Mouse (Mus musculus) testis, postnatal 14 days (tissue): ENCODE measurements around the gene Igsf8.

Experiments
- DNase-seq: peaks from one replicate; pipeline ENCODE4 v3.0.0; 2021; ENCODE audit warnings: low spot score

Gene Igsf8

DNA sequence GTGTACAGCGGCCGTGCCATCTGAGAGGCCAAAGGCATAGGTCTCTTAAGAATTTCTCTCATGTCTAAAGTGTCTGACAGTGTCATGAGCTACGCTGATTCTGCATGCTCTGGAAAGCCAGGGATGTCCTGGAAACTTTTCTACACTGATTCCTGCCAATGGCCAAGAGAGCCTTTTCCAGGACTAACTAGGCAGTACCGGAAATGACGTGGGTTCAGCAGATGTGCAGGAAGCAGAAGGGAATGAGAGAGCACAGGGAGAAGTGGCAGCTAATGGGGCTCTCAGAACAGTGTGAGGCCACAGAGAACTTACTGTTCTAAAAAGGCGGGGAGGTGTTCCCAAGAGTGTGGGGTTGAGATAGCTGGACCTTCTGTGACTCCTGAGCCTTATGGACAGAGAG lies 11.9 kb downstream of the Igsf8 start:
- DNase-seq, result no peak

DNA sequence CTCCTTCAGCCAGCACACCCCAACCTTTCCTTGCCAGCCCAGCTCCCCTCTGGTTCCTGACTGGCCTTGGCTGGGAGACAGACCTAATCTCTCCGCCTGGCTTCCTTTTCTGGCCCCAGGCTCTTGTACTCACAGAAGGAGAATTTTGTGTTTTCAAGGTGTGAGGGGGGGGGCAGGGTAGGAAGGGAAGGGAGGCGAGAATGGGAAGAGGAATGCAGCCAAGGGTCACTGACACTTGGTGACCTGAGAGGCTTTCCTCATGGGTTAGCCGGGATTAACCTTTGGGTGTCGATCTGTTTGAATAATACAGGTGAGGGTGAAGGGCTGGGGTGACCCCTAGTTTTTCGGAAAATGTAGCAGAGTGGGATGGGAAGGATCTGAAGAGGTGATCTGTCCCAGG lies 12.7 kb downstream of the Igsf8 start:
- no peak for DNase-seq

DNA sequence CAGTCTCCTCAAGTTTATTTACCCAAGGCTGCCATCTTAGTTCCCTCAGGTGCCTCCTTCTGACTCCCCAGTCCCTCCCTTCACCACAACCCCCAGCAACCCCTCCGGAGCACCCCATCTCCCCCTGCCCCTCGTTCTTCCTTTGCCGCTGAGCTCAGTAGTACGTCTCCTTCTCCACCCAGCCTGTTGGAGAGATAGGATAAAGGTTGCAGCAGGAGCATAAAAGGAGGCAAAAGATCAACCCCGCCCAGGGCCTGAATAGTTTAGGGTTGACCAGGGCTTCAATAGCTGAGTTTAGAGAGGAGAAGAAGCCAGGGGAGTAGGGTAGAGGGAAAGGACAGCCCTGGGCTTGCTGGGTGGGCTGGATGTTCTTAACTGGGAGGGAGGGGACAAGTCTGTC lies 13.1 kb downstream of the Igsf8 start:
- no peak for DNase-seq

DNA sequence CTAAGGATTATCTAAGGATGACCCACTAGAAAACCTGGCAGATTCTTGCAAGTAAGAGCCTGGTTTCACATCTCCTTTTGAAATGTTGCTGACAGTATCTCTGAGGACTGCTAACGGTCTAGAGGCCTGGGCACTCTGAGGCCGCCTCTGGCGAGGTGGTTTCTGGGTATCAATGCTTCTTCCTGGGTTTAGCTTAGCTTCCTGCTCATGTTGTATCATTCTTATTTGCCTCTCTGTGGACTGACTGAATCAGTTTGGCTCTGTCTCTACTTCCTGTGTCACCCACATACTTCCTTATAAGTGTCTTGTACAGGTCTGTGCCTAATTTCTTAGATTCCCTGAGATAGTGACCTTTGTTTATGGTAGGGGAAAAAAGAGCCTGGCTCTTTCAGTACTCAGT lies 15.7 kb downstream of the Igsf8 start:
- no peak for DNase-seq

DNA sequence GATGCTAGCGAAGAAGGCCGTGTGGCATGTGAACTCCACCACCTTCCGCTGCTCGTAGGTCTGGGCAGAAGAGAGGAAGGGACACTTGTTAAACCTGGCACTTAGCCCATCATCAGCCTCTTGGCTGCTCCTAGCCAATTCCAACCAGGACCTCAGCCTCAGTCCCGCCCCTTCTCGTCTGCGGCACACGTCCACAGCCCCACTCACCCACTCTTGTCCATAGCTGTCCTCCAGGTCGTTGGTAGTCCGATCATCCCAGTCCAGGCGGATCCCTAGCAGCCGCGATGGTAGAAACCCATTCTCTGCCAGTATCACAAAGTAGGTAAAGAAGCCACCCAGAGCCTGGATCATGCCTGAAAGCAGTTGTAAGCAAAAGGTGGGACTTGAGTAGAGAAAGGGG lies 16.9 kb downstream of the Igsf8 start:
- DNase-seq, result no peak

DNA sequence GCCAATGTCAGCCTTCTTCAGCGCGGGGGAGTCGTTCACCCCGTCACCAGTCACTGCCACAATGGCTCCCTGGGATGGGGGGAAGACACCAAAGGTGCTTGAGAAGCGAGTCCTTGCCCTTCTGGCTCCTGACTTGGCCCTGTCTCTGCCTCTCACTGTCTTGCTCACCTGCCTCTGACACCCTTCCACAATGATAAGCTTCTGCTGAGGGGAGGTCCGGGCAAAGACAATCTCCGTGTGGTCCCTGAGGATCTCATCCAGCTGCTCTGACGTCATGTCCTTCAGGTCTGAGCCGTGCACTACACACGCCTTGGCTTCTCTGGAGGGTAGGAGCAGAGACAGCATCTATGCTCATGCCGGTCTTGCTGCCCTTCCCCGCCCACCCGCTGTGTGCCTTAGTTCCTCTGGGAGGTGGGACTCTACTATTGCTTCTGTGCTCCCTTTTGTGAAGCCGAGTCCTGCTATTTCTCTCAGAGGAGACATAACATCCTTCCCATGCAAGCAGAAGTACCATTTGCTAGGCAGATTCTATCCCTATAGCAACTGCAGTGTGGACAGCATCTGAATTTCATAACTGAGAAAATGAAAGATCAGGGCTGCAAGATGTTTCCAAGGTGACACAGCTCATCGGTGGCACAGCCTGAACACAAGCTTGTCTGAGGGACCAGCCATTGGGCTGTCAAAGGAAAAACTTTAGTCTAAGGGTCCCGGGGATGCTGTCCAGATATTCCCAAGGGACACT lies 18.5 kb downstream of the Igsf8 start:
- DNase-seq, result no peak

DNA sequence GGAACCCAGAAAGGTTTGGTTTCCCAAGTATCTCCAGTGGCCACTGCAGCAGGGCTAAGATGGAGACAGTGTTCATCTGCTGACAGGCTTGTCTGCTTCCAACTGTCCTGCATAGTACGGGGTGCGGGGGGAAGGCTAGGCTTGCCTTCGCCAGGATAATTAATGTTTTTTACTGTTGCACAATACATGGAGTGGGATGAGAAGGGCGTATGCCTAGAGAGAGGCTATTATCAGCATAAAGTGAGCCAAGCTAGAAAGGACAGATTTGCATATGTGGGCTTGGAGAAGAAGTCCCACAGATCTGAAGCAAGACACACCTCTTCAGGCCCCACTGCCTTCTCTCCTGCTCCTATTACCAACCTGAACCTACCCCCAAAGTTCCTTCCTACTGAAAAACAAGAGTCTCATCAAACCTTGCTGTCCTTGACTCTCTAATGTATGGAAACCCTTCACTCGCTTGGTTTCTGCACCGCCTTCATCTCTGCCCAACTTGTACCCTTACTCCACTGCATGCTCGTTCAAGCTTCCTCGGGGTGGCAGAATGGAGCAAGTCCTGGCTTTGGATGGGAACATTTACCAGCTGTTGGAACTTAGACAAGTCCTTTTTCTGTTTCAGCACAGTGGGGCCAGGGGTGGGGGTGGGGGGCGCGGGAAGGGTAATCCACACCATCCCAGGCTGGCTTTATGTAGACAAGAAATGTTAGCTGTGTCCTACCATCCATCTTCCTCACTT lies 20.2 kb downstream of the Igsf8 start:
- peak; percentile 36 for DNase-seq

DNA sequence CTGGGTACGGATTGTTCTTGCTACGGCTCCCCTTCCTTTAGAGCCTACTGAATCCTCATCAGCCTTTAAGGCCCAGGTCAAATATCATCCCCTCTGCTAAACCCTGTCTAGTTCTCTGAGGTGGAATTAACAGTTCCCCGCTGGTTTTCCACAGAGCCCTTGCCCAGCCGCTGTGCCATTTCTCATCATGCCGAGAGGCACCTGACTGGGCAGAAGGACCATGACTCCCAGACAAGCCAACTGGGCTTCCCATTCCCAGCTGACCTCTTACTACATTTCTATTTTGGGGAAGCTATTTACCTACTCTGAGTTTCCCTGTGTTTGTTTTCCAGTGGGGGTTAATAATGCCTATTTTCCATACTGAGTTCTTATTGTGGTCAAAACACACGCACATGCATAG lies 21.6 kb downstream of the Igsf8 start:
- no peak for DNase-seq

DNA sequence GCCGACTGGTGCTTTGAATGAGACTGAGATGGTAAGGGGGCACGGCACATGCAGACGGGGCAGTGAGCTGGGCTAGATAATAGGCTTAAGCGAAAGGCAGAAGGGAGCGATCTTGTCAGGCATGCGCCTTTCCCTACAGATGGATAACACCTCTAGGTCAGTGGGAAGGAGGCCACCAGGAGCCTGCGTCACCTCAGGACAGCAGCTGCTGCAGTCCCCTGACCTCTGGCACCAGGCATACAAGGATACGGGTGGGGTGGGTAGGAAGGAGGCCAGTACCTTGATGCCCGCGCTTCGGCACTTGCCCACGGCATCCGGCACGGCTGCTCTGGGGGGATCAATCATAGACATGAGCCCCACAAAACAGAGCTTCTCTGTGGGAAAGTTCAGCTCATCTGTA lies 22.8 kb downstream of the Igsf8 start:
- DNase-seq, result no peak

DNA sequence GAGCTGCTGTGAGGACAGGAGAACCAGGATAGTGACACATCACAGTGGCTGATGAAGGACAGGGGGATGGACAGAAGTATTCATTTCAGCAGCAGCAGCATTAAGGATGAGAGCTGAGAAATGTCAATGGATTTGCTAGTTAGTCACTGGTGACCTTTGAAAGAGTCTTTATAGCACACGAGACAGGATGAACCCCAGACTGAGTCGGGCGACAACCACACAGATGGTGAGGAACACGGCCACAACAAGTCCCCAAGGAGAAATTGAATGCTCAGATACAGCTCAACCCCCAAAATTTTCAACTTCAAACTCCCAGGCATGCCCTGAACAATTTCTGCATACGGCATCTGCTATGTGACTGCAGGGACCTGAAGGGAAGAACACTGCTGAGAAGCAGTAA lies 25.3 kb downstream of the Igsf8 start:
- DNase-seq, result no peak

DNA sequence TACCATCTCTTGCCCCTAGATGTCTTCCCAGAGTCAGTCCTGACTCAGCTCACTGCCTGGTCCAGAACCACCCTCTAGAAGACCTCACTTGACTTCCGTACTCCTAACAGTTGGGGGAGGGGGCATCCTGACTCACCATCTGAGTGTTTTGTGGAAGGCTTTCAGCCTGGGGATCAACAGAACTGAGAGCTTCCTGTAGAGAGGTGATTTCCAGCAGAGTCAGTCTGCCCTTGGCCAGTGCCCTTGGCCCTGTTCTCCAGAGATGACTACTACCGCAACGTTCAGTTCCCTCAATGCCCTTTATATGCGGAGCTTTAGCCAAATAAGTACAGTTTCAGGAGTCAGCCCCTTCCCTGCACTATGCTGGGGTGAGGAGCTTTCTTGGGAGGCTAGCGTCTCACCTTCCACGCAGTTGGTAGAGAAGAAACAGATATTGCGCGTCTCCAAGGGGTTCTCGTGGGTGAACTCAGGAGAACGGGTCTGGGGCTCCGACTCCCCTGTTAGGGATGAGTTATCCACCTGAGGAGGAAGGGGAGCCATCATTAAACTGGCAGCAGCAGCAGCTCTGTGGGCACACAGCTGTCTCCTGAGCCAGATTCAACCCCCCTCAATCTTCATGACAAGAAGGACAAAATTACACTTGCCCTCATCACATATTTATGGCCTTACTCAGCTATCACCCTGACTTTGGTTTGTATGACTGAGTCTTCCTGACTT lies 27.6 kb downstream of the Igsf8 start:
- DNase-seq, result no peak

DNA sequence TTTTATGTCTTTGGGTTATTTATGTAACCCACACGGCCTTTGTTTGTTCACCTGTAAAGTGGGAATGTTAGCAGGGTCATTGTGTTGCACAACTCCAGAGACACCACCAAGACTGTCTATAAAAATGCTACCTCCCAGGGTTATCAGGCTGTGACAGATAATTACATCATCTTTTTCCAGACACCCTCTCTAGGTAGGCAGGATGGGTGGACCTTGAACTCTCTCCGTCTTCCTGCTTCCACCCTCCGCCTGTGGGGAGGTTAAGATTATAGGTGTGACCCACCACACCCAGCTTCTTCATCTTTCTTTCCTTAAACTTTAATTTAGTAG lies 28.1 kb downstream of the Igsf8 start:
- DNase-seq, result no peak

DNA sequence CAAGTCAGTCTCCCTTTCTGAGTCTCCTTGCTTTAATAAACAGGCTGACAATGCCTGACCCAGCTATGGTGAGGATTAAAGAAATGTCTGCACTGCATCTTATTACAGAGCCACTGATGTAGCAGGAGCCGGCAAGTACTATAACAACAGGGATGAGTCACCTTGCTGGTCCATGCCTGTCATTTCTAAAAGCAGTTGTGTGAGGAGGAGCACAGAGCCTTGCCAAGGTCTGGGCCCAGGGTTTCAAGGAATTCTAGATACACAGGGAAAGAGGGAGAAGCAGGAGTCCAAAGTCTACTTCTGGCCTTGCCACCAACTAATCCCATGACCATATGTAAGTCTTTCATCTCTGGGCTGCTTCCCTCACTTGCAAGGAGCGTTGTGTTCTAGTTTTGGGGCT lies 31.4 kb downstream of the Igsf8 start:
- no peak for DNase-seq

DNA sequence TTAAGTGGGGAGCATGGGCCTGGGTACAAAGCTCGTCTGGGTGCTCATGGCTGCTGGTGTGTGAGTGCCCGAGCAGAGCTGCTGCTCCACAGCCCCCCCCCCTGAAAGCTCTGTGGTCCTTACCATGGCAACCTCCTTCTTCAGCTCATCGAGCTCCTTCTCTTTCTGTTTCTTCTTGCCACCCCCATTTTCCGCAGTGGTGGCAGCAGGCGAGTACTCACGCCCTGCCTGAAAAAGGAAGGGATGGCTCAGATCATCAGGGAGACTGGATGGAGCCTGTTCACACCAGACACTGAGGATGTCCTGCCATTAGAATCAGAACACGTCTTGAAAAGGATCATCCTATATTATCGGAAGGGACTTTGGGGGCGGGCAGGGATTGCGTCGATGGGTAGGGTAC lies 32.0 kb downstream of the Igsf8 start:
- DNase-seq, result no peak

DNA sequence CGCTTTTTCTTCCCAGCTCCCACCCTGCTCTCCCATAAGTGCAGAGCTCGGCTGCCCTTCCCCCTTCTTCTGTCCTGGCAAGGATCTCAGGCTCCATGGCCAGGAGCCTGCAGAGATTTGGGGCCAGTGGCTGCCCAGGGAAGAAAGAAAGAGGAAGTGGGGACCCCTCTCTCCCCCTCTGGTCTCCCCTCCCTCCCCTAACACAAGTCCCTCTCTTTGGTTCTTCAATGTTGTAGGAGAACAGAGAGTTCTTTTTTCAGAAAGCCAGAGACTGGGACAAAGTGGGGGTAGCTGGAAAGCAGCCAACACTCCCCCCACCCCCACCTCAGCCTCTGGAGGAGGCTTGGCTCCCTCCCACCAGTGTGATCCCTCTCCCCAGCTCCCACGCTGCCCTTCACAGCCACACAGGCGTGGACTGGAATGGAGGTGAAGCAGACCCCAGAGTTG lies 34.3 kb downstream of the Igsf8 start:
- DNase-seq, result no peak

DNA sequence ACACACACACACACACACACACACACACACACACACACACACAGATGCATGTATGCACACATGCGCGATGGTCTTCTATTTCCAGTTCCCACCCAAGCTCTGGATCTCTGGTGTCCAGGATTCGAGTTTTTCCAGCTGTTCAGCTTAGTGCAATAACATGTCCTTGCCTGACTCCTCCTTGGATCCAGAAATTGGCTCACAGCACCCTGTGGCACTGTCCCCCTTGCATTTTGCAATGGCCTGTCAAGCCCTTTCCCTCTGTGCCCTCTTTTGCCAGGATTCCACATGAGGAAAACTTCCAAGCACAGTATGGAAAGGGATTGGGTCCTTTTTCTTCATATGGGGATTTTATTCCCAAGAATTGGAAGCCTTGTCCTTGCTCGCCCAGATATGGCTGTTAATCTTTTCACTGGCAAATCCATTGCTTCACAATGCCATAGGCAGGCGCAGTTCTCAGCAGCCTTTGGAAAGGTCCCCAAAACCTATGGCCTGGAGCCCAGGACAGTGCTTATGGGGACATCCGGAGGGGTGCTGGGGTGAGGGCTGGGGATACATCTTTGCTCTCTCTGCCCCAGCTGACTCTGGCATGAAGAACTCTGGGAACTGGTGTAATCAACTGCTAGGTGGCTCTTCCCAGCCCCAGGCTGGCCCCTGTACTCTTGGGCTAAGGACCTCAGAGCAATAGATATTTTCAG lies 35.5 kb downstream of the Igsf8 start:
- no peak for DNase-seq

DNA sequence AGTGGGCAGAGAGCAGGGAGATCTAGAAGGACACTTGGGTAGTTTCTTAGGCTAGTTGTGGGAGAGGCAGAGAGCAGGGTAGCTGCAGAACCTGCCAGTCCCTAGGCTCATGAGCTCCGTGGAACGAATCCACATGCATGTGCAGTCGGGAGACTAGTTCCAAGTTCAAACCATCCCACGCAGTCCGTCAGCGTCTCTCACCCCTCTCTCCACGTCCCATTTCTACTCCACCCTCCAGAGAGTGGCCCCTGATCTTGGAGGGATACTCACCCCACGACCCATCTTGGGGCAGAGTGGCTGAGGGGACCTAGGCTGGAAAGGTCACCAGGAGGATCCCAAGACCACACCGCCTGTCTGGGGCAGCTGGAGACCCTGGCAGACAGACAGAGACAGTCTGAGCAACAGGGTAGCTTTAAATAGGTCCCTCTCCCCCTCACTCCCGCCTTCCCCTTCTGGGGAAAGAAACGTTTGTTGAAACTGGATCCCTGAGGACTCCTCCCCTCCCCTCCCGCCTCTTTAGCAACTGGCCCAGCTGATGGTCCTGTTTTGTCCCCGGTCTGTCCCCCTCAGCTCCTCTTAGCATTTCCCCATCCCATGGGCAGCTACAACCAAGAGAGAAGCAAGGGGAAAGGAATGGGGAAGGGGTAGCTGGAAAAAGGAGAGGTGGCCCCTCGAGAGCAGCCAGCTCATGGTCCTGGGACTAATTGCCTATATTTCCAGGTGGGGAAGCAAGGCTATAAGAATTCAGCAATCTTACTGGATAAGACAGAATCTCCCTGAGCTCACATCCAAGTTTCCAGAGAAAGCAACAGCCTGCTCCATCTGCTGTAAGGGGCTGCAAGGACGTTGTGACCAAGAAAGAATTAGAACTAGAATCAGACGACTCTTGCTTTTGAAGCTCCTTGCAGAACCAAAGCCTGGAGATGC lies 36.4 kb downstream of the Igsf8 start, which contains the start of gene Atp1a2:
Atp1a2 (minus strand) TSS at position 454 of the 927 bp plus-strand sequence.
- peak; percentile 43 for DNase-seq

DNA sequence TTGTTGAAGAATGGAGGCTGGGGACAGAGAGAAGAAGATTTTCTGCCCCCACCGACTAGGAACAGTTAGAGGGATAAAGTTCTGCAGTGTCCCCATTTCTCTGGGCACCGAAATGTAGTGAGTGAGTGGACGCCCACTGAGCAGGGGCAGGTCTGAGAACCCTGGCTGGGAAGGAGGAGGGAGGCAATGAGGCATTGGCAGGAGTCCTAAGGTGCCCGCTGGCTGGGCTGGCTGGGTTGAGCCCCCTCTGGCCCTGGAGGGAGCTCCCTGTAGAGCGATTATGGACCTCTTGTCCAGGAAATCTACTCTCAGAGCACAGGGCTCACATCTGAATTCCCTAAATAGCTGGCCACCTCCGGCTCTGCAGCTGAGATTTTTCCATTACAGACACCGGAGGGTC lies 38.1 kb downstream of the Igsf8 start:
- DNase-seq, result no peak

DNA sequence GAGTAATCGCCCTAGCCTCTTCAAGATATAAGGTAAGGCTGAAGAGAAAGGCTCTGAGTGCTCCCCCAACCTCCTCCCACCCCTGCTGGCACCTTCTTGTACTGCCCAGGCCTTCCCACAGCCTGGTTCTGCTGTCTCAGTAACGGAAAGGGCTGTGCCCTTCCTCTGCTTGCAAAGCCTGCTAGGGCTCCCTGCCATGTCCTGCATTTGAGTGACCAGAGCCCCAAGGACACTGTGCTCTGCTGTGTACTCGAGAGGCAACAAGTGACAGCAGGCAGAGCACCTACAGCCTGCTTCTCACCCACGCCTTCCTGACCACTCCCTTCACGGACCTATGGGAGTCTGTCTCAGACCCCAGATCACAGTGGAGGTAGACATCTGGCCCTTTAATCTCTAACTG lies 38.8 kb downstream of the Igsf8 start:
- peak; percentile 40 for DNase-seq

DNA sequence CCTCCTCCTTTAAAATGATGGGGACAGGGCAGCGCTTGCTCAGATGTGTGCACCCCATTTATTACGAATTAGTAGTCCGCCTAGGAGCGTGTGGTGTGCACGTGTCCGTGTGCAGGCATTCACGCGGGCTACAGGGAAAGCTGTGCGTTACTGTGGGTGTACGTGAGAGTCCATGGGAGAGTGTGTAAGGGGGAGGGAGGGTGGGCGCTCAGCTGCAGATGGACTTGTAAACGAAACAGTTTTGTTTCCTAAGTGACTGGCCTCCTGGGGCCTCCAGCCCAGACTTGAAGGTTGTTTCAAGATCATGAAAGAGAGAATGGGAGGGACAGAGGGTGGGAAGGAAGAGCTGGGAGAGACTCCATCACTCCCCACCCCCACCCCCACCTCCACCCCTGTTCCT lies 39.7 kb downstream of the Igsf8 start:
- no peak for DNase-seq

DNA sequence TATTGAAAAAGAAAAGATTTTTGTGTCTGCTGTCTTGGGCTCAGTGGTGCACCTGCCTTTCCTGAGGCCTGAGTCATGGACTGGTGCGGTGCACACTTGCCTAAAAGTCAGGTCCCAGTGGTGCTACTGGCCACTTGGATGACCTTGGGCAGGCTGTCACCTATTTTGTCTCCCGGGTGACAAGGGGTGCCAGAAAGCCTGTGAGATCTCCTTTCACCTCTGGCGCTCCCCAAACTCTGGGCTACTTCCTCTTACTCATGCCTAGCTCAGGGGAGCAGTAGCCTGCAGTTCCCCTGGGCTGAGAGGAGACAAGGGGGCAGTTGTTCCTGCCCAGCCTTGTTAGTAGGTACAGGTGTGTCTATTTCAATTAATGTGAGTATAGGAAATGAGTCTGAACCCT lies 40.9 kb downstream of the Igsf8 start:
- DNase-seq, result no peak

DNA sequence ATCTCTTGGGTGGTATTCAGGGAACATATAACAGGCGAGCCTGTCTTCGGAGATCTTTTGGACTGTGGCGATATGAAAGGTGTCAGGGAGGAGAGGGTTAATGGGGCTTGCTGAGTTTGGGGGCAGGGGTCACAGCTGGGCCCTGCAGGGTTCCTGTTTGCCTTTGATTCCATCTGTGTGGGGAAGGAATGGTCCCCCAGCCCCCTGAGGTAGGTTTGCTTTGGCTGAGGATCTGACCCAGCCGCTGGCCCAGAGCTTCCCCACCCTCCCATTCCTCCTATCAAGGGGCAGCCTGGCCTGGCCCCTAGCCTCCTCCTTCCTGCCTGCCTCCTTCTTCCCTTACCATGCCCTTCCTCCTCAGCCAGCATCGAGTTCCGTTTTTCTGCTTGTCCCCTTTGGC lies 41.4 kb downstream of the Igsf8 start:
- no peak for DNase-seq
